Mouse (Mus musculus): Measurements from ENCODE around the gene Rb1. TPM values are rescaled to one million over a fixed set of nuclear protein-coding genes. Genes with fewer than 3 reads are reported as not detected.

Rb1 gene
- total and polyA plus RNA-seq, 3 experiments = 0.73 to 24.3 (median 22.6) TPM

GRCm38 (mm10) chr14:73334926-73335805 is 9.5 kb upstream of the Rb1 start:
- DNase-seq = no peak

GRCm38 (mm10) chr14:73333880-73334279 is 8.3 kb upstream of the Rb1 start:
- no peak for DNase-seq

- DNase-seq = no peak
These were observed 5.8 kb upstream of the Rb1 start for GRCm38 (mm10) chr14:73331386-73331785.

- no peak for DNase-seq
These were observed 4.2 kb upstream of the Rb1 start for GRCm38 (mm10) chr14:73329871-73330270.

- no peak for DNase-seq
These were observed 889 bp upstream of the Rb1 start for GRCm38 (mm10) chr14:73326511-73326910.

GRCm38 (mm10) chr14:73324634-73325455 is 777 bp downstream of the Rb1 start:
- peak; percentile 77 for DNase-seq

- no peak for DNase-seq
These were observed 1.7 kb downstream of the Rb1 start for GRCm38 (mm10) chr14:73323965-73324364.

GRCm38 (mm10) chr14:73322142-73322541 is 3.5 kb downstream of the Rb1 start:
- DNase-seq = no peak

GRCm38 (mm10) chr14:73316933-73317332 is 8.7 kb downstream of the Rb1 start:
- no peak for DNase-seq

GRCm38 (mm10) chr14:73313864-73314263 is 11.8 kb downstream of the Rb1 start:
- DNase-seq = no peak

GRCm38 (mm10) chr14:73313396-73313795 is 12.2 kb downstream of the Rb1 start:
- DNase-seq = no peak

GRCm38 (mm10) chr14:73312909-73313308 is 12.7 kb downstream of the Rb1 start:
- no peak for DNase-seq

- no peak for DNase-seq
These were observed 18.1 kb downstream of the Rb1 start for GRCm38 (mm10) chr14:73307490-73307889.

- DNase-seq = peak; percentile 24
These were observed 22.4 kb downstream of the Rb1 start for GRCm38 (mm10) chr14:73303193-73303592.

- no peak for DNase-seq
These were observed 23.8 kb downstream of the Rb1 start for GRCm38 (mm10) chr14:73301856-73302255.

- DNase-seq = no peak
These were observed 30.1 kb downstream of the Rb1 start for GRCm38 (mm10) chr14:73295512-73295911.

- DNase-seq = no peak
These were observed 32.0 kb downstream of the Rb1 start for GRCm38 (mm10) chr14:73293616-73294015.

- DNase-seq = no peak
These were observed 33.2 kb downstream of the Rb1 start for GRCm38 (mm10) chr14:73292434-73292833.

- no peak for DNase-seq
These were observed 35.7 kb downstream of the Rb1 start for GRCm38 (mm10) chr14:73289915-73290314.

GRCm38 (mm10) chr14:73280996-73281395 is 44.6 kb downstream of the Rb1 start:
- DNase-seq = no peak

GRCm38 (mm10) chr14:73279096-73279495 is 46.5 kb downstream of the Rb1 start:
- no peak for DNase-seq

GRCm38 (mm10) chr14:73271807-73272206 is 53.8 kb downstream of the Rb1 start:
- no peak for DNase-seq

- no peak for DNase-seq
These were observed 59.5 kb downstream of the Rb1 start for GRCm38 (mm10) chr14:73266166-73266565.
